Mouse (Mus musculus): ENCODE data around the gene Glce.

GRCm38 (mm10) chr9:62025056-62025455 lies 97.4 kb downstream of the Glce start:
- TF ChIP-seq CTCF (IDR thresholded peaks at IDR 0.05; ENCODE audit: low read depth) (no peak), EP300 (optimal IDR thresholded peaks at IDR 0.05) (no peak)

Measured in stomach, postnatal 0 days (tissue).